Mouse (Mus musculus) megakaryocyte, embryonic 14.5 days (primary cell): Measurements from ENCODE around the gene Rasd1. TPM values are rescaled to one million over a fixed set of nuclear protein-coding genes. Genes with fewer than 3 reads are reported as not detected.

ENCODE experiments used
- H3K27me3 ChIP-seq: replicated peaks from 2 replicates; pipeline ENCODE3; 2012; ENCODE audit warnings: inconsistent platforms
- H3K36me3 ChIP-seq: replicated peaks from 2 replicates; pipeline ENCODE3; 2012; ENCODE audit warnings: low read length, inconsistent platforms, mixed read lengths
- H3K4me1 ChIP-seq: 2 replicates; pipeline ENCODE4 v1.6.1; 2012; ENCODE audit warnings: inconsistent platforms
- H3K4me3 ChIP-seq: replicated peaks from 2 replicates; pipeline ENCODE3; 2012; ENCODE audit warnings: moderate library complexity, mild to moderate bottlenecking, inconsistent platforms
- H3K9me3 ChIP-seq: 2 replicates; pipeline ENCODE4 v1.6.1; 2012; ENCODE audit warnings: inconsistent platforms
- FLI1 ChIP-seq: IDR thresholded peaks from 2 replicates; pipeline ENCODE4 v1.6.1; 2012; ENCODE audit warnings: low read length, inconsistent platforms, mixed read lengths
- GATA1 ChIP-seq: IDR thresholded peaks from 3 replicates; pipeline ENCODE4 v1.6.1; 2012; ENCODE audit warnings: mixed read lengths, low read length, inconsistent platforms, borderline replicate concordance
- polyA plus RNA-seq: library from polyadenylated mRNA; stranded (reverse); fragments of >175 nt; gene quantifications from 2 replicates; pipeline ENCODE4 v1.2.3, GENCODE M21; 2012; ENCODE audit warnings: low replicate concordance; ENCODE audit not compliant: insufficient read depth

Gene Rasd1
- 6.4 and 17.3 TPM in 2 replicates for polyA plus RNA-seq

DNA sequence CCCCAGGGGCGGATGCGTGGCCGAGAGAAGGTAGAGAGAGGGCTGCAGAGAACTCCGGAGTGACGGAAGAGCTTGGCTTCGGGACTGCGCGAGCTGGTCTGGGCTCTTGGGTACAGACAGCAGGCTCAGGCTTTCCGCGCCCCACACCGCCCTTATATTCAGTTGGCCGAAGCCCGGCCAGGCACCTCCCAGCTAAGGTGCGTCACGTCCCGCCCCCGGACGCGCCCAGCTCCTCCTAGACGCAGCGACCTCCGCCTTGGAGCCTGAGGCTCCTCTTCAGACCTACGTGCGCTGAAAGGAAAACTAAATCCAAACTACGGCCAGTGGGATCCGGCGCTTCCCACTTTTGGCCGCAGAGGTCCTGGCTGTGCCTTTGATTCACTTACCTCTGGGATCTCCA, at the start of gene Rasd1:
TSS of gene Rasd1 (minus strand) at position 127 of the 400 bp plus-strand sequence.
- peaks cover 87% of the 10 kb centered on the region for H3K4me1 ChIP-seq
- no peak for TF ChIP-seq GATA1
- no peak for TF ChIP-seq FLI1

GRCm38 (mm10) chr11:60011516-60011915, 46.8 kb upstream of the Rasd1 start:
- Histone ChIP-seq H3K4me1 (peaks cover 36% of the 10 kb centered on the region), H3K27me3 (peaks cover 28% of the 10 kb centered on the region), H3K9me3 (peaks cover 3% of the 10 kb centered on the region; the same call in 1 of the 2 replicates), H3K4me3 (no peak overlapping the region), H3K36me3 (no peaks in the 10 kb centered on the region)
- no peak for TF ChIP-seq FLI1
- TF ChIP-seq GATA1 = no peak

More for the DNA sequence above, at the start of gene Rasd1:
- Histone ChIP-seq H3K27me3 (no peaks in the 10 kb centered on the region), H3K36me3 (peaks cover 42% of the 10 kb centered on the region), H3K4me3 (peak within 1 kb of the TSS; percentile 97), H3K9me3 (no peaks in the 10 kb centered on the region)

GRCm38 (mm10) chr11:60009451-60009850, 44.7 kb upstream of the Rasd1 start:
- TF ChIP-seq GATA1 = no peak
- TF ChIP-seq FLI1 = no peak
- H3K36me3 ChIP-seq = no peaks in the 10 kb centered on the region
- H3K27me3 ChIP-seq = peaks cover 29% of the 10 kb centered on the region
- peaks cover 3% of the 10 kb centered on the region; the same call in 1 of the 2 replicates for H3K9me3 ChIP-seq
- H3K4me1 ChIP-seq = peaks cover 27% of the 10 kb centered on the region
- no peak overlapping the region for H3K4me3 ChIP-seq

GRCm38 (mm10) chr11:60005866-60006265, 41.1 kb upstream of the Rasd1 start:
- H3K4me3 ChIP-seq = no peak overlapping the region
- H3K9me3 ChIP-seq = peaks cover 16% of the 10 kb centered on the region
- peaks cover 12% of the 10 kb centered on the region for H3K36me3 ChIP-seq
- peaks cover 17% of the 10 kb centered on the region for H3K27me3 ChIP-seq
- peaks cover 26% of the 10 kb centered on the region for H3K4me1 ChIP-seq
- no peak for TF ChIP-seq FLI1
- TF ChIP-seq GATA1 = no peak

- peaks cover 15% of the 10 kb centered on the region for H3K4me1 ChIP-seq
- H3K27me3 ChIP-seq = peaks cover 17% of the 10 kb centered on the region
- H3K4me3 ChIP-seq = no peak overlapping the region
- H3K9me3 ChIP-seq = peaks cover 16% of the 10 kb centered on the region
- TF ChIP-seq GATA1 (no peak), FLI1 (no peak)
- peaks cover 12% of the 10 kb centered on the region for H3K36me3 ChIP-seq
These were observed 40.0 kb upstream of the Rasd1 start for GRCm38 (mm10) chr11:60004716-60005115.

- Histone ChIP-seq H3K27me3 (peaks cover 18% of the 10 kb centered on the region), H3K4me3 (no peak overlapping the region), H3K4me1 (peaks cover 16% of the 10 kb centered on the region), H3K9me3 (peaks cover 16% of the 10 kb centered on the region), H3K36me3 (peaks cover 12% of the 10 kb centered on the region)
- TF ChIP-seq GATA1 (no peak), FLI1 (no peak)
These were observed 39.1 kb upstream of the Rasd1 start for GRCm38 (mm10) chr11:60003811-60004210.

DNA sequence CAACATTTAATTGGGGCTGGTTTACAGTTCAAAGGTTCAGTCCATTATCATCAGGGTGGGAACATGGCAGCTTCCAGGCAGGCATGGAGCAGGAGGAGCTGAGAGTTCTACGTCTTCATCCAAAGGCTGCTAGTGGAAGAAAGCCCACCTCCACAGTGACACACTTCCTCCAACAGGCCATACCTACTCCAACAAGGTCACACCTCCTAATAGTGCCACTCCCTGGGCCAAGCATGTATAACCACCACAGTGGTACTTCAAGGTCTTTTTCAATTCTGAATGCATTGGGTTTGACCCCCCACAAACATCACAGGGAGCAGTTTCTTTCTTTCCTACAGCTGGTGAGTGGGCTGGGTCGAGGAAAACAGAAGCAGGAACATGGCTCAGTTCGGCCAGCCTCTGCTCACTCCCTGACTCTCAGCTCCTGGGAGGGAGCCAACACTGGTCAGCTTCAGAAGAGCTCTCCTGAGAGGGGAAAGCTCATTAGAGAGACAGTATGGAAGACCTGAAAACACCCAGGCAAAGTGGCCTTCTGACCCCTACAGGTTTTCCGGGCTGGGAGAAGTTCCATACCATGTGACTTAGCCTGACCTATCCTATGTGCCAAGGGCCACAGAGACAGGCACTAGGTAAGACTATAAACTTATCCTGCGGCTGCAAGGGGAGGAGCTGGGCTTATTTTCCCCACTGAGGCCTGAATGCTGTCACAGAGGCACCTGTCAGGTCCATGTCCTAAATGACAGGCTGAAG, 36.7 kb upstream of the Rasd1 start:
- H3K4me3 ChIP-seq = no peak overlapping the region
- H3K9me3 ChIP-seq = peaks cover 16% of the 10 kb centered on the region
- H3K4me1 ChIP-seq = peaks cover 40% of the 10 kb centered on the region
- peaks cover 12% of the 10 kb centered on the region for H3K36me3 ChIP-seq
- TF ChIP-seq GATA1 (no peak), FLI1 (no peak)
- peaks cover 12% of the 10 kb centered on the region for H3K27me3 ChIP-seq

DNA sequence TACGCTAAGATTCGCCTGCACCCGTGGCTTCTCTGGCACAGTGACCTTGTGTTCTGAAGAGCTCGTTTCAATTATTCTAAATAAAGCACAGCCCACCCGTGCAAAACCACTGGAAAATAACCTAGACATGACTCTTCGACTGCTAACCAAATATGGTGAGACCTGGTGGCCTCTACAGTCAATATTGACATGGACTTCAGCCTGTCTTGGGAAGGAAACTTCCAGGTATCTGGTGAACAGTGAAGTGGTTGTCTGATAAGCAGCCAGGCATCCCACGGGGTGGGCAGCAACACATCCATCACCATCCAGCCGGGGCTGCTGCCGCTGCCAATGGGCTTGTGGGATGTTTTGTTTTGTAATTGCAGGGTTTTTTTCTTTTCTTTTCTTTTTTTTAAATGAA, 29.6 kb upstream of the Rasd1 start:
- TF ChIP-seq GATA1 (no peak), FLI1 (no peak)
- Histone ChIP-seq H3K36me3 (no peaks in the 10 kb centered on the region), H3K27me3 (peaks cover 17% of the 10 kb centered on the region), H3K4me1 (peaks cover 82% of the 10 kb centered on the region), H3K9me3 (no peaks in the 10 kb centered on the region), H3K4me3 (no peak overlapping the region)

DNA sequence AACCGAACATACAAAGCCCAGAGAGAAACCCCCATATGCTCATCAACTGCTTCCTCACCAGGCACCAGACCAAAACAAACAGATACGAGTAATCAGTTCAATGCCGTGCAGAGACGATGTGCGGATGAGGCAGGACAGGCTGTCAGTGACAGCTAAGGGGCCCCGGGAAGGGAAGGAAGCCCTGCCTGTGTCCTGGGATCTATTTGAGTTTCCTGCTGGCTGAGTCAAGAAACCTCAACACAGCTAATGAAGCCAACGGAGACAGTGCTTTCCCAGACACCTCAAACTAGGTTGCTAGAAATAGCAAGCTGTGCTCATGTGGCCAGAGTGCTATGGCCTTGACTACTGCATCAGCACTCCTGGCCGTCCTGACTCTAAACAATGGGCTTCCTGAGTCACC, 26.6 kb upstream of the Rasd1 start:
- TF ChIP-seq FLI1 (no peak), GATA1 (no peak)
- no peaks in the 10 kb centered on the region for H3K9me3 ChIP-seq
- peaks cover 9% of the 10 kb centered on the region for H3K27me3 ChIP-seq
- no peaks in the 10 kb centered on the region for H3K36me3 ChIP-seq
- peak overlapping the region; percentile 38 for H3K4me3 ChIP-seq
- peaks cover 64% of the 10 kb centered on the region for H3K4me1 ChIP-seq

GRCm38 (mm10) chr11:59989406-59989805, 24.7 kb upstream of the Rasd1 start:
- Histone ChIP-seq H3K4me1 (peaks cover 52% of the 10 kb centered on the region), H3K36me3 (no peaks in the 10 kb centered on the region), H3K27me3 (peaks cover 6% of the 10 kb centered on the region), H3K9me3 (no peaks in the 10 kb centered on the region), H3K4me3 (no peak overlapping the region)
- TF ChIP-seq FLI1 = no peak
- TF ChIP-seq GATA1 = no peak

DNA sequence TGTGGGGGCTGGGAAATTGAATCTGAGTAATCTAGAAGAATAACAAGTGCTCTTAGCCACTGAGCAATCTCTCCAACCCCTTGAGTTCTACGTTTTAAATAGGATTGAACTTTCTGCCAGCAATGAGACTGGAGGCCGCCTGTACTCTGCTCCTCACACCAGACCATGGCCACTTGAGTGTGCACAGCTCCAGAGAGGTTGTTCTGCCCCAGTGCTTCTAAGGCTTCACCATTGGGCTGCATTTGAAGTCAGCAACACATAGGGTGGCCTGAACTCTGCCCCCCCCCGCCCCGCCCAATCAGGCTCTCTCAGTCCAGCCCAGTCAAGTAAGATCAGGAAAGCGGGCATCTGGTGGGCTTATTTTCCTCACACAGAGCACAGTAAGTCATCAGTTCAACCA, 13.1 kb upstream of the Rasd1 start:
- Histone ChIP-seq H3K9me3 (no peaks in the 10 kb centered on the region), H3K4me1 (peaks cover 89% of the 10 kb centered on the region), H3K36me3 (no peaks in the 10 kb centered on the region), H3K27me3 (peaks cover 31% of the 10 kb centered on the region), H3K4me3 (no peak overlapping the region)
- TF ChIP-seq FLI1 (no peak), GATA1 (no peak)
